Mouse (Mus musculus) frontal cortex, postnatal 36 days (tissue): ENCODE results near the gene Rab28.
"Not testable (repeated sequence)": the region's sequence is repeated elsewhere in the genome, so short reads cannot be mapped to it uniquely, and the experiment has no call there.

Source experiments
- DNase-seq, 2 experiments: peaks; one replicate each; pipeline ENCODE4 v3.0.0; 2022; ENCODE audit warnings: low spot score in 2 of 2

Rab28 gene

DNA sequence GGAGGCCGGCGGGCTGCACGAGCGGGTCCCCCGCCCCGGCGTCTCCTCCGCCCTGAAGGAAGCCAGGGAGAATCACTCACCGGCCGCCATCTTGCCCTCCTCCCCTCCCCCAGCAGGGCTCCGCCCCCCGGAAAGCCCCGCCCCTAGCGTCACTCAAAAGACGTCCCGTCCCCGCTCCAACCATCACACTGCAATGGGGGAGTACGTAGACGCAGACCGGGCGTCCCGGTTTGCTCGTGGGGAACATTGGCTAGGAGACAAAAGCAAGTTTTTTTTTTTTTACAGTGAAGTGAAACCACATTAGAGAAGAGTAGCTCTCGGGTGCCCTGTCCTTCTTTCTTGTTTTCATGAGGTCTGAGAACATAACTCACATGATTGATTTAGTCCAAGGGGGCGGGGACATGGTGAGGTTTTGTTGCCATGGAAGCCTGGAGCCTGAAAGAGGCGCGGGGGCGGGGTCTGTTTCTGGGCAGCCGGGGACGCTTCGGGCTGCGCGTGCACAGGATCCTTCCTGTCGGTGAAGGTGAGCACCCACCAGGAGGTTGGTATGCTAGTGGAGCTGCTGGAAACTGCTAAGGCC is at the start of gene Rab28:
Gene Rab28, minus strand, starts transcription at position 107 of the 580 bp plus-strand sequence.
- peak; percentile 93 to 97 for DNase-seq

DNA sequence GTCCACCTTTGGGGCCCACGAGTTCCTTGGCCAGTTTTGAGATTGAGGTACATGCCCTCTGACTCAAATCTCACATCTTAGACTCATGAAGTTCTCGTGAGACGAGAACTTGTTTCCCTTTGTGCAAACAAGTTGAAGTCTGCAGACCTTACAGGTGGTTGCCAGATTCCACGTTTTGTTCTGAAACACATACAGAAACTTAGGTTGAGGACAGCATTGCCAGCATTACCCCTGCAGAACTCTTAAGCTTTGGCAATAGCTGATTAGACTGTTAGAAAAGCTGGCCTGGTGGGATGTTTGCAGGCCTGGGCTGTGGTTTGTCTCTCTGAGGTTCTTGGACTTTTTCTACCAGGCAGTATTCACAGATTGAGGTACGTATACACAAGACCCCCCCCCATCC is 49.4 kb upstream of the Rab28 start:
- no peak for DNase-seq

DNA sequence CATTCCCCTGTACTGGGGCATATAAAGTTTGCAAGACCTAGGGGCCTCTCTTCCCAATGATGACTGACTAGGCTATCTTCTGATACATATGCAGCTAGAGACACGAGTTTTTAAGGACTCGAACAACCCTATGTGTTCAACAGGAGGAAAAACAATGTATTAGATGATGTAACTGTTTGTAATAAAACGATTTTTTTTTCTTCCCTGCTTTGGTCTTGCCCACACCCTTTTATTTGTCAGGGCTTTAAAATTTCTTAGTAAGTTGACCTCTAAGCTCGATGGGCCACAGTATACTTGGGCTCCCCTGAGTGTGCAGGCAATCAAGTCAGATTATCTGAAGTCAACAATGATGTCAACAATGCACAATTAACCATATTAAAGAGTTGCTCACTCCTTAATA is 48.4 kb upstream of the Rab28 start:
- no peak for DNase-seq

DNA sequence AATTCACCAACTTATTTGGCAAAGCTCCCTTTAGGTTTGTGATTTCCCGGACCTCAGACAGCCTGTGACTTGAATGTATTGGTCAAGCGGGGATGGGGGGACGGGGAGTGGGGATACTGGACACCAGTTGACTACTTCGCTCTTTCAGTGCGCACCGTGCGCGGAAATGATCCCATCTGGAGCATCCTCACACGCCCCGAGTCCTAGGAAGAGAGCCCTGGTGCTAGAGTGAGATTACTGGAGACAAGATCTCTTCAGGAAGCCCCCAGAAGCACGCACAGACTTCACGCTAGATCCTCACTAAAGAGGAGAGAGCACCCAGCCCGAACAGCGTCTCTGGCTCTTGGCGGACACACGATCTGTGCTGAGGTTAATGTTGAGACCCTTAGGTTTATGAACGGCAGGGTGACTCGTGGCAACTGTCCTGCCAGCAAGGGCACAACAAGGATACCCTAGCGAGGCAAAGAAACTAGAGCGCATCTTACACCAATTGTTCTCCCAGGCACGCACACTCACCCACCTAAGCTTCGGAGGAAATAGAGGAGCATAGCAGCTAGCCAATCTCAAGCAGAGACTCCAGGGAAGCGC is 47.5 kb upstream of the Rab28 start:
- DNase-seq: no peak

DNA sequence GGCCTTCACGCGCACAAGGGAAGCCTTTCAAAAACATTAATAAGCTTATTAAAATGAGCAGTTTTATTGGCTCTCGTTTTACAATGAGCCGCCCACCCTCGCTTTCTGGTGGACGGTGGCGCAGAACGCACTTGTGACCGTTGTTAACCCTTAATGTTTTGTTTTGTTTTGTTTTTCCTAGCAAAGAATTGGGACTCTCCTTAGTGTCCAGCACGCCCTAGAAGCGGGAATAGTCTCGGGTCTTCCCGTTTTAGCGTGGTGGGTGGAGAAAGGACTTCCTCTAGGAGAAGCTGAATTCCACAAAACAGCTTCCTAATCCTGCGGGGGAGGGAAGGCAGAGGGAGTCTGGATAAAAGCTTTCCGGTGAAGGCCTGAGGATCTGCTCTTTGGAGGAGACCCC is 46.9 kb upstream of the Rab28 start:
- no peak for DNase-seq

DNA sequence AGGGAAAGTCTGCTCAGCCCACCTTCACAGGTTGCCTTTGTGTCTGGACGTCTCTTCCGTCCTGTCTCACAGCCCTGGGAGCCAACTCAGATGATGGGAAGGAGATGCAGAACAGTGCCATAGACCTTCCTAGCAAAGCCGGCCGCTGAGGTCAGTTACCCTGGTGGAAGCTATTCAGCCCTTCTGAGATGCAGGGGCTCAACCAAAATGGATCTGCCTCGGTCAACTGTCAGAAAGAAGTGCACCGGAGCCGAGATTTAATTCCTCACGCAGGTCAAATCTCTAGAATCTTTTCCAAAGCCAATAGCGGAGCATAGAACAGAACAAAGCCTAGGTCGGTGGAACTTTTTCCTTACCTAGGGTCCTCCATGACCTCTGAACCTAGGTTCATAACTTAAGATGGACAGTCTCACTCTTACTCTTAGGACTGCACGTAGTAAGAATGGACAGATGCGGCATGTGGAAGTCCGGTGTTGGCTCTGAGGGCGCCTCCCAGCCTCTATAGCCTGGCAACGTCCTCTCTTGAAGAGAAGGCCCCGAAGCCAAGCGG is 46.3 kb upstream of the Rab28 start:
- DNase-seq: no peak

DNA sequence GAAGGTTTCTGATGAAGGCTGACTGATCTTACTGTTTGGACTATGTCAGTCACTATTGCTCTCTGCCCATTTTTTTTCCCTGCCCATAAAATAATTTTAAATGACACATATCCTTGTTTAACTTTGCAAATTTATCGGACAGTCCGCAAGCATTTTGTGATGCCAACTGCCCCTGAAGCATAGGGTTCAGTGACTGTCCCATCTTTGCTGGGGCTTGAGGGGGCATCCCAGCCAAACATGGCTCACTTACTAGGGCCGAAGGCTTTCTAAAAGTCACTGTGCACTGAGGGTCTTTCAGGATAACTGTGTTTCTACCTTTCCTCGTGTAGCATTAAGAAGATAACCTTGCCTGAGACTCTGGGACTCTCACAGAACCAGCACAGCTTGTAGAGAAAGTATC is 44.8 kb upstream of the Rab28 start:
- DNase-seq: no peak

DNA sequence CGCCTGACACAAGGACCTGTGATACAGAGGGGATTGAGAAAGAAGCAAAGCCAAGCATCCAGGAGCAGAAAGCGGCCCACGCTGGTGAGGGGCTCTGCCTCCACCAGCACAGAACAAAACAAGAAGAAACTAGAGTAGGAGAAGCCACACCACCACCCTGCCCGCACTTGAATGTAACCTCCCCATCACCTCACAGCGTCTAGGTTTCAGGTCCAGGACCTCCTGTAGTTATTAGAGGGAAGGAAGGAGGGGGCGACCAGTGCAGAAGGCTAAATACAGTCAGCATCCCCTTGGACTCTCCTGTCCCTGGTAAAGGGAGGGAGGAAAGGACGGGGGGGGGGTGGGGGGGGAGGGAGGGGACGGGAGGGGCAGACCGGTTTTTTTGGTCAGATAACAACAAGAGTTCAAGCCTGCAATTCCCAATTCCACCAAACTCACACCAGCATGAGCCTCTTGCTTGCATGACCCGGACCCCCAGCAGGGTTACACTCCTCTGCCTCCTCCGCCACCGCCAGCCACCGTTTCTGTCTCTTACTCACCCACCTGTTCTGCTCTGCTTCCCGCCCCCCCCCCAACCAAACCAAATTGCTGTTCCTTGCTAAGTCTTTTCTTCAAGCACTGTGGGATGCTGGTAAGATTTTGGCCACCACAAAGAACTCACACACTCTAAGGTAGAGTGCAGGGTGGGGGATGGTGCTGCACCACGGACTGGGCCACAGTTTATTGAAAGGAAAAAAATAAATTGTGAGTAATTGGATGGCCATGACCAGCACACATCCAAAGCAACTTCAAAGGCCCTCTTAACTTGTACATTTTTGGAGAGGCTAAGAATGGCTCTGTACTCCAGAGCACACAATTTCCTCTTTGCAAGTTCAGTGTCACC is 37.2 kb upstream of the Rab28 start:
- DNase-seq: no peak

DNA sequence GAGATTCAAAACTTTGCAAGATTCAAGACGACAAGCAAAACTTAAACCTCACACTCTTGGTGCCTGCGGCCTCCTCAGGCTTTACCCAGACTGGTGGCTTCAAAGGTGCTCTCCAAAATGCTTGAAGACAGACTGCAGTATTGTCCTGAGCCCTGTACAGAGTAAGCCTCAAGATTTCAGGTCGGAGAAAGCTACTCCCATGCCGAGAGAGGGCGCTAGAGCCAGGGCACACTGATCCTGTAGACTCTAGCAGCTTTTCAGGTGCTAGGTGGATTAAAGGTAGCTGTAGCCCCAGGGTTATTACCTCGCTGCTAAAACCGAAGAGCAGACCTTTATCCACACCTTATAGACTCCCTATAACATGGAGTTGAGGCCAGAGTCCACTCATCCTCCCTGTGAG is 36.3 kb upstream of the Rab28 start:
- no peak for DNase-seq

DNA sequence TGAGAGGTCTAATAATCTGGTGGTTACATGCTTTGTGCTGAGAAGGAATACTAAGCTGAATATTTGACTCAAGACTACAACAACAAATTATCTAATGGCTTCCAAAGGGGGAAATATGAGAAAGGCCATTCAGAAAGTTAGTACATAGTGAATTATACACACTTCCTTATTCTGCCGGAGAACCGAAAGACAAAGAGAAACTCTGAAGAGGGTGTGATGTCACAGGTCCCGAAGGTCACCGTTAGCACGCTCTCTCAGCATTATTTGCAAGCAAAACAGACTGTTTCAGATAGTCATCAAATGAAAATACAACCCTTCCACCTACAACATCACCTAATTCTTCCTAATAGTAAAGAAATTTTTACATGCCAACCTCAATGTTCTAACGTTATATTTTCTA is 30.9 kb upstream of the Rab28 start:
- no peak for DNase-seq

DNA sequence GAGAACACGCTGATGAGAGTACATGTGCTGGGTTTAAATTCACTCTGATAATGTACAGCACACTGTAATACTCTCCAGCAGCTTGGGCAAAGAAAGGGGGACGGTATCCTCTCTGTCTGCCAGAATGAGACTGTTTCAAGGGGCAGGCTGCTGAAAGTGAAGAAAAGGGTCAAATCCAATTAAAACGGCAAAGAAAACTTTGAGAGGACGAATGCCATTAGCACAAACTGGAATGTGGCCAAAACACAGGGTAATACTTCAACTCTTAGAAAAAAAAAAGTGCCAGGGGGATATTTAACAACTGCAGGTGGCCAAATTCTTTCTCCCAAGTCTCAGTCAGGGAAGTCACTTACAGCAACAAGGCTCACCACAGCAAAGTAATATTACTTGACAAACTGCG is 29.1 kb upstream of the Rab28 start:
- DNase-seq: no peak

DNA sequence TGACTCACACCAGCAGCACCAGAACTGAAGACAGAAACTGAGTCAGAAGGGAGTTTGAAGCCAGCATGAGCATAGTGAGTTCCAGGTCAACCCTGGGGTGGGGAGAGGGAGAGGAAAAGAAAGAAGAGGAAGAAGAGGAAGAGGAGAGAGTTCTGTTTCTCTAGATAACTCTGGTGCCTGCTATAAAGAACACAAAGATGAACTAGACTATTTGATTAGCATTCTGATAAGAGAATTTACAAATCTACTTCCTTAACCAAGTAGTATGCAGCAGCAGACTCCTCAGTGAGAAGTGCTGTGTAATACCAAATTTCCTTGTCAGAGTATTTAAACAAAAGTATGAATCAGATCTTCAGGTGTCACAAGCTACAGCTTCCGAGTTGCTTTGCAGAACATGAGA is 19.1 kb upstream of the Rab28 start:
- no peak for DNase-seq

DNA sequence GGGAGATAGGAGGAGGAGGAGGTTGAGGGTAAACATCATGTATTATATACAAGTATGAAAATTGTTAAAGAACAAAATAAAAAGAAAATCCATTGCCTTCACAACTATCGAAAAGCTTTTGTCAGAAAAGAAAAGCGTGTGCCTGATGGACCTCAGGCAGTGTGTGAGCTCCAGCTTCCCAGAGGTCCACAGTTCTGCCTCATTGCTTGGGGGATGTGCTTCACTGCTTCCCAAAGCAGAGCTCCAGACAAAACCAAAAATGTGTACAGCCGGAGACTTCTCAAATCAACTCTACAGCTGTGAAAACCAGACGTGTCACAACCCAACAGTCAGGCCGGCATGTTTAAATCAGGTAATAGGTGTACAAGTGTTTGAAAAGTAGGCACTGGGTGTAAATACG is 17.6 kb upstream of the Rab28 start:
- DNase-seq: no peak

DNA sequence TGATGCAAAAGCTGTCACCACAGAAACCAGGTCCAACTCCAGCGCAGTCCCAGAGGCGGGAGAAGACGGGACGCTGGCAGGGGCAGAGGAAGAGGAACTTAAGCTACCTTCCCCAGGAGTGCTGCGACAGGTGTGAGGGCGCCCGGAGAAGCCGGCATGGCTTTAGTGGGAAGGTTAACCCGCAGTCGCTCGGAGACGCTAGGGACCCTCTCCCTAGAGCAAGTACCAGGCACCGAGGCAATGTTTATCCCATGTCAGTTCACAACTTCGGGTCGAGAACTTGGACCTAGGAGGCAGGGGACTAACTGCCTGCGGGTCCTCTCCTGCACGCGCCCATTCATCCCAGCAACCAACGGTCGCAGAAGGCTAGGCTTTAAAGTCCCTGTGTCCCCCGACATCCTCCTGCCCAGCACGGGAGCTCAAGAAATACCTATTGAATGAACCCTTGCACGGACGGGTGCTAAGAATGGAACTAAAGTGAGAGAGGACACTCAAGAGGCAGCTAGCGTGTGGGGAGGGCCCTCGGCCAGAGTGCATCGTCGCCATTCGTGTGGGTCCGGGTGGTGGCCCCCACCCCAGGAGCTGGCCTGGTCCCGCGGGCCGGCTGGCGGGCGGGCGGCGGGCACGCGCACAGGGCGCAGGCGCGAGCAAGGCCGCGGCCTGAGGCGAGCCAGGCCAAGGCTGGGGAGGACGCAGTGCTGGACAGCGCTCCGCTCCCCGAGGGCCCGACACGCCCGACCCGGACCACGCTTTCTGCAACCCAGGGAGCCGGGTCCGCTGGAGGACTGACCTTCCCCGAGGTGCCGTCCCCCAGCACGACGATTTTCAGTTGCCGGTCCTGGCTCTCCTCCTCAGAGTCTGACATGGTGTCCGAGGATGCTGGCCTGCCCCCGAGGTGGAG is 592 bp downstream of the Rab28 start:
- DNase-seq: peak; percentile 34 to 44

DNA sequence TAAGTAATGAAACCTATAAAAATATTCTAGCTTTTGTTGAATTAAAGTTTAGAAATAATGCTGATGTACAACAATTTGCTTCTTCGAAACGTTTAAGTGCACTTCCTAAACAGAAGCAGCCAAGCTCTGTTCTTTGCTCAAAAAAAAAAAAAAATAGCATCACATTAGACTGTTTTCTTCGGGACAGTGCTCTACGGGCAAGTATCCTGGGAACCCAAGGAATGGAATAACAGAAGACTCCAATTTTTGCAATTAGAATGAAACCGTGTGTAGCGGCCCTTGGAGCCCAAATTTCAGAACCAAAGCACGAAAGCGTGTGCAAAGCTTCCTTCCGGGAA is 1.2 kb downstream of the Rab28 start:
- DNase-seq: no peak

DNA sequence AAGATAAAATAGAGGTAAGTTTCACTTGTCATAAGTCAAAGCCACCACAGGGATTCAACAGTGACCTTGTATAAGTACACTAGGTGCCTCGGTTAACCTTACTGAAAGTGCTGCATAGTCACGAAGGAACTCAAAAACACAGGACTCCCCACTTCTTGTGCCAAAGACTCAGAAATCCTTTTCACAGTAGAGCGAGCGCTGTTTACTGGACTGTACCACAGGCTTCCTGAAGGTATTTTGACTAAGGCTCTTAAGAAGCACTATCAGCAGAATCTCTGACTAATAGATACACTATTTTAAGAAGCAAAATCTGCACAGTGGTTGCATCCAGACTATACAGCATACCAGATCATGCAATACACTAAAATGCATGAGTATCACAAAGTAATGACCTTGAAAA is 6.9 kb downstream of the Rab28 start:
- DNase-seq: not testable (repeated sequence)

DNA sequence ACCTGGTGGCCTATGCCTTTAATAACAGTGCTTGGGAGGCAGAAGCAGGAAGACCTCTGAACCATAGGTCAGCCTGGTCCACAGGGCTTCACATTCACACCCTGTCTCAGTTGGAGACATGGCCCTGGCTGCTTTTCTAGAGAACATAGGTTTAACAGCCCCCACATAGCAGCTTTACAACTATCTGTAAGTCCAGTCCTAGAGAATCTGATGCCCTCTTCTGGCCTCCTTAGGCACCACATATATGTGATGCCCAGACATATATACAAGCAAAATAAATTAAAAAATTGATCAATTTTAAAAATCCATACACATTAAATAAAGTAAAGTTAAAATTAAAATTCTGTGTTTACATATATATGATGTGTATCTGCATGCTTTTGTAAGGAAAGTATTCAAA is 10.0 kb downstream of the Rab28 start:
- no peak for DNase-seq

DNA sequence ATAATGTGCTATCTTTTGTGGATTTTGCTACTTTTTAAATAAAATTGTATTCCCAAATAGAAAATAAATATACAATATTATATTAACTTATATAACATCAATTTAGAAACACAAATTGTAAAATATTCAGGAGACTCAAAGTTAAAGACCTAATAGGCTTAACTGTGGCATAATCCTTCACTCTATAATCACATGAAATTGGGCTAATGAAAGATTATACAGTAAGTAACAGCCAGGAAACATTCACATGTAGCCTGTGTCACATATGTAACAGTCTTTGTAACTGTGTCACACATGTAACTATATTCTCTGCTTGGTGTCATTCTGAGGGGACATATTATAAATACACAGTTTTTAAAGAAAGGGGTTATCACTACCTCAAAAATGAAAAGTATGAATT is 22.9 kb downstream of the Rab28 start:
- DNase-seq: no peak

DNA sequence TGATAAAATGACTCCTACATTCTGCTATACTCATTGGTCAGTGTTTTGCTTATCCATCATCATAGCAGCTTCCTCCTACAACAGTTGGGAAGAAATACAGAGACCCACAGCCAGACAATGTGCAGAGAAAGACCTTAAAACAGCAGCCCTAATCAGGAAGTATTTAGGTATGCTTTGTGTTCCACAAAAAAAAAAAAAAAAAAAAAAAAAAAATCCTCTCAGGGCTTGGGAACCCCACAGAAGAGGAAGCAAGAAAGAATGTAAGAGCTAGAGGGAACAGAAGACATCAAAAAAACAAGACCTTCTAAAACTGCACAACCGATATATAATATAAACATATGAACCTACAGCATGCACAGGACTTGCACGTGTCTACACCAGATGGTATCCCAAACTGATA is 24.0 kb downstream of the Rab28 start:
- DNase-seq: no peak

DNA sequence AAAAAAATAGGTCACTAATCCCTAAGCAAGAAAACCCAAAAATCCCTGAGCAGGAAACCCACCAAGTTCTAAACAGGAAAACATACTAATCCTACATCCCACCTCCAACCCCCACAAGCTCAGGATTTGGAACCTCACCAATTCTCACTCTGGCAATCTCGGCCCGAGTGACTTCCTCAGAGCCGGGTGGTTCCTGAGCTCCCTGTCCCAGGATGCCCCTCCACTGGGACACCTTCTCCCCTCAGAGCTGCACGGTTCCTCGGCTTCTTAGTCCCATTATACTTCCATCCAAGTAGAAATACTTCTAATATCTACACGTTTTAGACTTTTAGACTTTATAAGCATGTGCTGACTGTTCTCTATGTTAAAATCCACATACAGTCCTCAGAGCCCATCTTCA is 41.9 kb downstream of the Rab28 start:
- DNase-seq: no peak

DNA sequence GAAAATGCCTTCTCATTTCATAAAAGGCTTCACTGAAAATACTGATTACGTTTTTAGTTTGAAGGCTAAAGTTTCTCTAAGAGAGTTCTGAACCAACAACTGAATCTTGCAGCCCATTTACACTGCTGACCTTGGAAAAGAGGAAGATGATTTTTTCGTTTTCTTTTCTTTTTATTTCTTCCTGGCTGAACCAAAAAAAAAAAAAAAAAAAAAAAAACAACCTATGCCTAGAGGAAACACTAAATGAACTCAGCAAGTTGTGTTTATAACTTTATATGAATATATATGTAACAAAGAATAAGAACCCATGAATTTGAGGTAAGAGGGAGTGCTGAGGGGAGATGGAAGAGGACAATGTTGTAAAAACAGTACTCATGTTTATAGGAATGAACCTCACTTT is 71.2 kb downstream of the Rab28 start:
- no peak for DNase-seq
